Mouse (Mus musculus) cerebral cortex, adult 2 months (tissue): ENCODE results near the gene Angptl7.

ENCODE experiments used
- WGBS: fragments of 180-500 bp; shearing (Covaris S2); methylation state at CpG from one replicate; pipeline ENCODE4 v1.1.7; 2018; 5-methylcytosine and 5-hydroxymethylcytosine counted together

The Angptl7 gene

GRCm38 (mm10) chr4:148495874-148496689, 4.2 kb downstream of the Angptl7 start:
- WGBS, result 67% methylated on average over 25 of the region's 25 CpGs

GRCm38 (mm10) chr4:148495160-148495559, 5.1 kb downstream of the Angptl7 start:
- WGBS, result 92% methylated on average over 6 of the region's 6 CpGs

GRCm38 (mm10) chr4:148491448-148491847, 8.8 kb downstream of the Angptl7 start:
- 49% methylated on average over 7 of the region's 7 CpGs for WGBS

GRCm38 (mm10) chr4:148490502-148490901, 9.8 kb downstream of the Angptl7 start:
- WGBS, result 25% methylated on average over 6 of the region's 6 CpGs

- 71% methylated on average over 2 of the region's 2 CpGs for WGBS
Measured at GRCm38 (mm10) chr4:148487841-148488240, 12.4 kb downstream of the Angptl7 start.

- 96% methylated on average over 12 of the region's 12 CpGs for WGBS
Measured at GRCm38 (mm10) chr4:148484511-148484910, 15.7 kb downstream of the Angptl7 start.

- 71% methylated on average over 2 of the region's 2 CpGs for WGBS
Measured at GRCm38 (mm10) chr4:148481557-148482168, 18.6 kb downstream of the Angptl7 start.

GRCm38 (mm10) chr4:148480245-148480644, 20.0 kb downstream of the Angptl7 start:
- 95% methylated on average over 2 of the region's 2 CpGs for WGBS

- WGBS, result 73% methylated on average over 5 of the region's 5 CpGs
Measured at GRCm38 (mm10) chr4:148473496-148473895, 26.8 kb downstream of the Angptl7 start.

- WGBS, result 78% methylated on average over 8 of the region's 8 CpGs
Measured at GRCm38 (mm10) chr4:148472436-148473174, 27.7 kb downstream of the Angptl7 start.

GRCm38 (mm10) chr4:148471363-148471806, 28.9 kb downstream of the Angptl7 start:
- WGBS, result 69% methylated on average over 10 of the region's 10 CpGs

- 81% methylated on average over 11 of the region's 11 CpGs for WGBS
Measured at GRCm38 (mm10) chr4:148469487-148470252, 30.6 kb downstream of the Angptl7 start.

GRCm38 (mm10) chr4:148468396-148468795, 31.9 kb downstream of the Angptl7 start:
- 89% methylated on average over 10 of the region's 10 CpGs for WGBS

GRCm38 (mm10) chr4:148466511-148467079, 33.7 kb downstream of the Angptl7 start:
- 60% methylated on average over 5 of the region's 5 CpGs for WGBS

GRCm38 (mm10) chr4:148464869-148465268, 35.4 kb downstream of the Angptl7 start:
- 76% methylated on average over 12 of the region's 12 CpGs for WGBS

- 93% methylated on average over 12 of the region's 12 CpGs for WGBS
Measured at GRCm38 (mm10) chr4:148464301-148464700, 36.0 kb downstream of the Angptl7 start.

GRCm38 (mm10) chr4:148463208-148463960, 36.9 kb downstream of the Angptl7 start:
- whole genome bisulfite sequencing, result 55% methylated on average over 14 of the region's 14 CpGs

- 95% methylated on average over 13 of the region's 13 CpGs for WGBS
Measured at GRCm38 (mm10) chr4:148462717-148463116, 37.5 kb downstream of the Angptl7 start.

GRCm38 (mm10) chr4:148461772-148462171, 38.5 kb downstream of the Angptl7 start:
- WGBS, result 85% methylated on average over 4 of the region's 4 CpGs

- 63% methylated on average over 12 of the region's 12 CpGs for WGBS
Measured at GRCm38 (mm10) chr4:148460656-148461284, 39.5 kb downstream of the Angptl7 start.
